Comparison of ENCODE assay signal across 9 mouse cellular contexts in genomic region chr6:52164626-52165440, GRCm38 (mm10). TPM values are rescaled to one million over a fixed set of nuclear protein-coding genes. Genes with fewer than 3 reads are reported as not detected.
DNase-seq lines count a peak whose midpoint lies in the region; ATAC-seq lines count a peak whose summit lies in the region.
"Had no signal": no experiment of that assay in that cellular context is flagged by ENCODE, and none has a peak within 500 bp of the region (broad histone marks: within the 10 kb centered on the region; RNA-seq: fewer than 3 reads in every experiment).

Gene Hoxa2 (minus strand): TSS chr6:52164831.

- no peak for ATAC-seq in heart, embryonic 16.5 days (replicated peaks; ENCODE audit: extremely low read depth, insufficient read depth, low FRiP score)
- ATAC-seq in limb, embryonic 12.5 days (ENCODE audit: insufficient number of reproducible peaks, insufficient read depth, low FRiP score, low TSS enrichment, low read depth) = no peak
- ATAC-seq in stomach, embryonic 15.5 days (ENCODE audit: insufficient read depth, low FRiP score, low read depth) = peak; percentile 10; the same call in 1 of the 2 replicates
- no peak for ATAC-seq in erythroid progenitor cell, adult 5-6 weeks (replicated peaks; ENCODE audit: low FRiP score, poor library complexity, severe bottlenecking)

- H3K4me1 ChIP-seq in heart, embryonic 16.5 days (ENCODE audit: control insufficient read depth, insufficient read depth, low read length) = 0 out of 2 replicates have a peak, but pooled peaks cover 2% of the 10 kb centered on the region
- peaks cover 71% of the 10 kb centered on the region for H3K4me1 ChIP-seq in limb, embryonic 12.5 days (replicated peaks)
- peaks cover 20% of the 10 kb centered on the region for H3K4me1 ChIP-seq in stomach, embryonic 15.5 days

- intact Hi-C loops in left cerebral cortex, postnatal 36 days (cut with DNase I) = loop anchor here (5.0 kb wide), 2 partner anchors 37 to 988 kb away; partner anchors contain the start of gene Hoxa5

- peak within 1 kb of the TSS; percentile 45 for H3K4me3 ChIP-seq in heart, embryonic 16.5 days (ENCODE audit: low read length)
- peak within 1 kb of the TSS; percentile 37 for H3K4me3 ChIP-seq in limb, embryonic 12.5 days (replicated peaks)
- H3K4me3 ChIP-seq in stomach, embryonic 15.5 days (replicated peaks) = peak within 1 kb of the TSS; percentile 45

- peak; percentile 3 for DNase-seq in right cerebral cortex, postnatal 25 days
- DNase-seq in right cerebral cortex, postnatal 14 days = no peak
- DNase-seq in left cerebral cortex, postnatal 36 days (ENCODE audit: low spot score in 2 of 2) = no peak
- no peak for DNase-seq in ovary, adult 18-20 months (ENCODE audit: low spot score)

- H3K9ac ChIP-seq in heart, embryonic 16.5 days (ENCODE audit: low read length) = peak within 1 kb of the TSS; percentile 62
- H3K9ac ChIP-seq in limb, embryonic 12.5 days (replicated peaks) = peak within 1 kb of the TSS; percentile 59
- H3K9ac ChIP-seq in stomach, embryonic 15.5 days = peak within 1 kb of the TSS; percentile 52

- H3K36me3 ChIP-seq in heart, embryonic 16.5 days (ENCODE audit: control insufficient read depth, insufficient read depth) = no peaks in the 10 kb centered on the region
- peaks cover 6% of the 10 kb centered on the region; the same call in 1 of the 2 replicates for H3K36me3 ChIP-seq in limb, embryonic 12.5 days
- no peaks in the 10 kb centered on the region for H3K36me3 ChIP-seq in stomach, embryonic 15.5 days

- no peaks in the 10 kb centered on the region for H3K9me3 ChIP-seq in heart, embryonic 16.5 days (replicated peaks; ENCODE audit: control insufficient read depth, low read length)
- H3K9me3 ChIP-seq in limb, embryonic 12.5 days = no peaks in the 10 kb centered on the region
- no peaks in the 10 kb centered on the region for H3K9me3 ChIP-seq in stomach, embryonic 15.5 days

- peak within 1 kb of the TSS; percentile 45 for H3K4me2 ChIP-seq in heart, embryonic 16.5 days (ENCODE audit: low read depth, low read length)
- H3K4me2 ChIP-seq in limb, embryonic 12.5 days = peak within 1 kb of the TSS; percentile 64
- H3K4me2 ChIP-seq in stomach, embryonic 15.5 days = peak within 1 kb of the TSS; percentile 58

- H3K27me3 ChIP-seq in heart, embryonic 16.5 days (ENCODE audit: control insufficient read depth, insufficient read depth, low read length) = peaks cover 76% of the 10 kb centered on the region
- H3K27me3 ChIP-seq in limb, embryonic 12.5 days = peaks cover 78% of the 10 kb centered on the region
- peaks cover 6% of the 10 kb centered on the region; the same call in 1 of the 2 replicates for H3K27me3 ChIP-seq in stomach, embryonic 15.5 days (replicated peaks)

- 2% methylated on average over 25 of the region's 25 CpGs for WGBS in heart, embryonic 16.5 days
- under 1% methylated on average over 25 of the region's 25 CpGs for whole genome bisulfite sequencing in limb, embryonic 12.5 days
- WGBS in stomach, embryonic 15.5 days = 4% methylated on average over 25 of the region's 25 CpGs

- peak within 1 kb of the TSS; percentile 61 for H3K27ac ChIP-seq in heart, embryonic 16.5 days (ENCODE audit: low read length)
- peak within 1 kb of the TSS; percentile 51; the same call in 1 of the 2 replicates for H3K27ac ChIP-seq in limb, embryonic 12.5 days
- H3K27ac ChIP-seq in stomach, embryonic 15.5 days = peak within 1 kb of the TSS; percentile 89

RNA-seq across cellular contexts. Expression of gene Hoxa2, which starts in this region (rescaled TPM):
- polyA plus RNA-seq in heart, embryonic 16.5 days (2015; fragmentation: Nextera tagmentation; extraction: Ambion mirVana) = 1.5 and 2.0 TPM in 2 replicates
- polyA plus RNA-seq in limb, embryonic 12.5 days (2016; fragmentation: Nextera tagmentation; extraction: Ambion mirVana) = 1.8 and 2.0 TPM in 2 replicates
- 8.8 and 12.2 TPM in 2 replicates for polyA plus RNA-seq in stomach, embryonic 15.5 days (2015; fragmentation: Nextera tagmentation; extraction: Ambion mirVana)
- not detected for total RNA-seq in left cerebral cortex, postnatal 36 days (2021)
- total RNA-seq in erythroid progenitor cell, adult 5-6 weeks (2015; ENCODE audit: low replicate concordance) = not detected in 2 replicates
- total RNA-seq in erythroid progenitor cell, adult 5-6 weeks (2017; ENCODE audit: low replicate concordance) = not detected in 2 replicates
- total RNA-seq: neutrophil, adult 5-6 weeks had no signal
